ENCODE assay signal across 9 mouse cellular contexts in the genomic region with DNA sequence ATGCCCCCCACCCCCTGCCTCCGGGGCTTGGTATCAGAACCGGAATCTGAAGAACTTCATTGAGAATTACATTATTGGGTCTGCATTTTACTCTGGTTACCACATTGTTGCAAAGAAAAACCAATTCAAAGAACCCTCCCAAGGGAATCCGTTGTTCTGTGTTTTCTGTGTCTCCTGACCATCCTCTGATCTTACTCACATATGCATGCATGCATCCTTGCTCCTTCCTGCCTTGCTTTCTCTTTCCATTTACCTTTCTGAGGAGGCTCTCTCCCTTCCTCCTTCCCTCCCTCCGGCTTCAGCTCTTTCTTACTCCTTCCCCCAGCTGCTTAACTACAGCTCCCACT. TPM values are rescaled to one million over a fixed set of nuclear protein-coding genes. Genes with fewer than 3 reads are reported as not detected.
DNase-seq lines count a peak whose midpoint lies in the region; ATAC-seq and TF ChIP-seq lines count a peak whose summit lies in the region.
"Had no signal": no experiment of that assay in that cellular context is flagged by ENCODE, and none has a peak within 500 bp of the region (broad histone marks: within the 10 kb centered on the region; RNA-seq: fewer than 3 reads in every experiment).

No protein-coding gene starts in this region.

- WGBS in heart, postnatal 0 days, result 36% methylated on average over 4 of the region's 4 CpGs
- 36% methylated on average over 4 of the region's 4 CpGs for WGBS in bone marrow, adult 2 months
- WGBS in hindbrain, embryonic 14.5 days, result 26% methylated on average over 4 of the region's 4 CpGs
- 24% methylated on average over 4 of the region's 4 CpGs for WGBS in midbrain, embryonic 13.5 days

- TF ChIP-seq EP300 in heart, postnatal 0 days (IDR thresholded peaks at IDR 0.05; ENCODE audit: low read depth), result no peak

- no peak for DNase-seq in heart, postnatal 0 days (ENCODE audit: low spot score)
- DNase-seq in heart, postnatal 14 days, result no peak
- DNase-seq in hindbrain, embryonic 14.5 days (ENCODE audit: low spot score), result no peak
- DNase-seq in T-cell, adult 2 months (ENCODE audit: low spot score), result no peak
- no peak for DNase-seq in cerebellum, postnatal 4 days (ENCODE audit: low spot score in 2 of 2)
- DNase-seq in thymus, postnatal 4 days, result no peak

- TF ChIP-seq CTCF in heart, postnatal 0 days (IDR thresholded peaks at IDR 0.05; ENCODE audit: low read depth), result no peak
- TF ChIP-seq CTCF in bone marrow, adult 2 months (IDR thresholded peaks at IDR 0.05; ENCODE audit: control insufficient read depth, insufficient read depth, low read length), result no peak

- no peak for TF ChIP-seq POLR2A in bone marrow, adult 2 months (IDR thresholded peaks at IDR 0.05; ENCODE audit: borderline replicate concordance, control insufficient read depth, low read depth, low read length)

- H3K36me3 ChIP-seq in heart, postnatal 0 days (replicated peaks; ENCODE audit: control insufficient read depth, insufficient read depth, low read length), result no peaks in the 10 kb centered on the region
- H3K36me3 ChIP-seq in hindbrain, embryonic 14.5 days (replicated peaks; ENCODE audit: control insufficient read depth, insufficient read depth), result no peaks in the 10 kb centered on the region
- no peaks in the 10 kb centered on the region for H3K36me3 ChIP-seq in midbrain, embryonic 13.5 days
- H3K36me3 ChIP-seq: G1E had no signal

- H3K27me3 ChIP-seq in heart, postnatal 0 days (ENCODE audit: control insufficient read depth, insufficient read depth, low read length), result peaks cover 20% of the 10 kb centered on the region
- H3K27me3 ChIP-seq in hindbrain, embryonic 14.5 days (ENCODE audit: control insufficient read depth, insufficient read depth, low read length), result no peaks in the 10 kb centered on the region
- H3K27me3 ChIP-seq in midbrain, embryonic 13.5 days, result 0 out of 2 replicates have a peak, but pooled peaks cover 3% of the 10 kb centered on the region

- H3K4me2 ChIP-seq in heart, postnatal 0 days (ENCODE audit: low read depth, low read length), result peak overlapping the region; percentile 60
- H3K4me2 ChIP-seq in hindbrain, embryonic 14.5 days (replicated peaks), result peak overlapping the region; percentile 70
- peak overlapping the region; percentile 60 for H3K4me2 ChIP-seq in midbrain, embryonic 13.5 days (replicated peaks)

- peak overlapping the region; percentile 27; the same call in 1 of the 2 replicates for H3K9ac ChIP-seq in heart, postnatal 0 days (replicated peaks; ENCODE audit: low read depth, low read length)
- H3K9ac ChIP-seq in hindbrain, embryonic 14.5 days, result peak overlapping the region; percentile 78
- peak overlapping the region; percentile 78 for H3K9ac ChIP-seq in midbrain, embryonic 13.5 days (replicated peaks)

- ATAC-seq in heart, postnatal 0 days (ENCODE audit: insufficient read depth, low read depth), result no peak
- ATAC-seq in hindbrain, embryonic 14.5 days (ENCODE audit: low FRiP score), result no peak
- ATAC-seq in midbrain, embryonic 13.5 days, result no peak

- intact Hi-C loops in heart, postnatal 14 days (cut with DNase I), result no loop called here

- H3K4me3 ChIP-seq in heart, postnatal 0 days (ENCODE audit: low read depth, low read length), result peak overlapping the region; percentile 47
- H3K4me3 ChIP-seq in bone marrow, adult 2 months (replicated peaks; ENCODE audit: control insufficient read depth, low read depth, low read length), result peak overlapping the region; percentile 34
- peak overlapping the region; percentile 54 for H3K4me3 ChIP-seq in hindbrain, embryonic 14.5 days (replicated peaks; ENCODE audit: low read length)
- H3K4me3 ChIP-seq in midbrain, embryonic 13.5 days (replicated peaks), result peak overlapping the region; percentile 55

- H3K27ac ChIP-seq in heart, postnatal 0 days (ENCODE audit: low read depth), result no peak overlapping the region
- H3K27ac ChIP-seq in bone marrow, adult 2 months (ENCODE audit: control insufficient read depth, insufficient read depth, low read depth, low read length, poor library complexity), result no peak overlapping the region
- H3K27ac ChIP-seq in hindbrain, embryonic 14.5 days, result peak overlapping the region; percentile 96
- H3K27ac ChIP-seq in midbrain, embryonic 13.5 days, result peak overlapping the region; percentile 94

- no peaks in the 10 kb centered on the region for H3K4me1 ChIP-seq in heart, postnatal 0 days (ENCODE audit: control insufficient read depth, insufficient read depth)
- no peaks in the 10 kb centered on the region for H3K4me1 ChIP-seq in bone marrow, adult 2 months (ENCODE audit: control insufficient read depth, insufficient read depth, low read length)
- peaks cover 20% of the 10 kb centered on the region; the same call in 1 of the 2 replicates for H3K4me1 ChIP-seq in hindbrain, embryonic 14.5 days (replicated peaks; ENCODE audit: control insufficient read depth, insufficient read depth, low read length)
- peaks cover 33% of the 10 kb centered on the region for H3K4me1 ChIP-seq in midbrain, embryonic 13.5 days (replicated peaks)

- H3K9me3 ChIP-seq in heart, postnatal 0 days (replicated peaks; ENCODE audit: control insufficient read depth, low read length), result no peaks in the 10 kb centered on the region
- no peaks in the 10 kb centered on the region for H3K9me3 ChIP-seq in hindbrain, embryonic 14.5 days (ENCODE audit: control insufficient read depth, low read length)
- H3K9me3 ChIP-seq in midbrain, embryonic 13.5 days, result no peaks in the 10 kb centered on the region
- H3K9me3 ChIP-seq: G1E had no signal

RNA-seq across cellular contexts. Expression of a gene that starts 0.2 kb away (rescaled TPM):
- total RNA-seq in heart, postnatal 0 days (2014; rRNA removed; ENCODE audit: low replicate concordance), result 134 and 321 TPM in 2 replicates
- 33.2 and 35.8 TPM in 2 replicates for polyA plus RNA-seq in heart, postnatal 0 days (2015; fragmentation: Nextera tagmentation; extraction: Ambion mirVana)
- total RNA-seq in heart, postnatal 14 days (2021), result 100 to 1,000 TPM; 120 to 135 TPM
- 7.2 and 17.1 TPM in 2 replicates for polyA plus RNA-seq in bone marrow, adult 2 months (2011; ENCODE audit: insufficient read depth, insufficient read length, low replicate concordance, missing spikeins)
- 41.4 and 44.3 TPM in 2 replicates for polyA plus RNA-seq in hindbrain, embryonic 14.5 days (2014; fragmentation: Nextera tagmentation; extraction: Ambion mirVana)
- polyA plus RNA-seq in midbrain, embryonic 13.5 days (2015; fragmentation: Nextera tagmentation; extraction: Ambion mirVana), result 35.9 and 36.7 TPM in 2 replicates

Comparison
In these comparisons a context has a peak if more than half of its experiments do, and no peak if none do; other contexts are left out.
1. H3K27ac ChIP-seq: peak in hindbrain, embryonic 14.5 days (single experiment) and midbrain, embryonic 13.5 days (single experiment); none in heart, postnatal 0 days (single experiment) and bone marrow, adult 2 months (single experiment).
2. H3K9ac ChIP-seq: peak in every context shown above with its lines; median percentile 78 in hindbrain, embryonic 14.5 days; 78 in midbrain, embryonic 13.5 days; 27 in heart, postnatal 0 days.
3. Peak in every context shown above with its lines, with median percentiles within 50 percentile points of each other: H3K4me2 ChIP-seq and H3K4me3 ChIP-seq.